Mouse (Mus musculus) bone marrow, adult 2 months (tissue): ENCODE data around the gene Rpl35.

Experiments used
- CTCF ChIP-seq: fragments of 200-500 bp; IDR thresholded peaks from 2 replicates; pipeline ENCODE4 v1.5.1; 2011; ENCODE audit warnings: low read length, control low read depth; ENCODE audit not compliant: control insufficient read depth, insufficient read depth
- POLR2A ChIP-seq: fragments of 200-500 bp; IDR thresholded peaks from 2 replicates; pipeline ENCODE4 v1.6.1; 2011; ENCODE audit warnings: low read depth, mild to moderate bottlenecking, control low read depth, low read length, borderline replicate concordance; ENCODE audit not compliant: control insufficient read depth

GRCm38 (mm10) chr2:38997386-38998374, 7.7 kb downstream of the Rpl35 start, which contains the start of gene Wdr38:
- TF ChIP-seq POLR2A (peak; percentile 34; the same call in 1 of the 2 replicates), CTCF (peak; percentile 91)
